Mouse (Mus musculus) stomach, postnatal 0 days (tissue): ENCODE results near the gene Gm12185. TPM values are rescaled to one million over a fixed set of nuclear protein-coding genes. Genes with fewer than 3 reads are reported as not detected.
A peak's percentile ranks its signal among the peaks of the same experiment; 100 is the strongest.

Experiments used
- ATAC-seq: fragments of 200-750 bp; cut with Nextera tagmentation; 2 replicates; pipeline ENCODE4 v1.8.0; 2017; ENCODE audit not compliant: low FRiP score, low TSS enrichment
- DNase-seq: peaks from one replicate; pipeline ENCODE4 v3.0.0-alpha.2; 2016; ENCODE audit warnings: low spot score
- H3K27ac ChIP-seq: fragments of 300-500 bp; sonication (generic); replicated peaks from 2 replicates; pipeline ENCODE4 v1.5.1; 2014; ENCODE audit warnings: mild to moderate bottlenecking, control low read depth
- H3K27me3 ChIP-seq: fragments of 300-500 bp; sonication (generic); 2 replicates; pipeline ENCODE4 v1.6.1; 2014; ENCODE audit warnings: low read length; ENCODE audit not compliant: control insufficient read depth, insufficient read depth
- H3K36me3 ChIP-seq: fragments of 300-500 bp; sonication (generic); 2 replicates; pipeline ENCODE4 v1.6.1; 2014; ENCODE audit warnings: low read length, mixed read lengths; ENCODE audit not compliant: control insufficient read depth, insufficient read depth
- H3K4me1 ChIP-seq: fragments of 300-500 bp; sonication (generic); replicated peaks from 2 replicates; pipeline ENCODE4 v1.6.1; 2014; ENCODE audit warnings: antibody characterized with exemption; ENCODE audit not compliant: control insufficient read depth, insufficient read depth
- H3K4me2 ChIP-seq: fragments of 300-500 bp; sonication (generic); replicated peaks from 2 replicates; pipeline ENCODE4 v1.6.1; 2014; ENCODE audit warnings: low read depth, mild to moderate bottlenecking, control low read depth, moderate library complexity
- H3K4me3 ChIP-seq: fragments of 300-500 bp; sonication (generic); 2 replicates; pipeline ENCODE4 v1.5.1; 2014; ENCODE audit warnings: low read depth, low read length, control low read depth
- H3K9ac ChIP-seq: fragments of 300-500 bp; sonication (generic); 2 replicates; pipeline ENCODE4 v1.6.1; 2014; ENCODE audit warnings: mild to moderate bottlenecking, low read length, control low read depth, mixed read lengths
- H3K9me3 ChIP-seq: fragments of 300-500 bp; sonication (generic); 2 replicates; pipeline ENCODE4 v1.6.1; 2016; ENCODE audit warnings: low read length; ENCODE audit not compliant: control insufficient read depth
- CTCF ChIP-seq: IDR thresholded peaks from 2 replicates; pipeline ENCODE4 v1.5.1; 2016; ENCODE audit warnings: antibody characterized with exemption, low read depth, mild to moderate bottlenecking, moderate library complexity
- EP300 ChIP-seq: optimal IDR thresholded peaks from 2 replicates; pipeline ENCODE3; 2016; ENCODE audit warnings: antibody characterized with exemption
- WGBS: fragments of 180-500 bp; shearing (Covaris S2); extraction: QIAGEN DNeasy Blood & Tissue Kit; methylation state at CpG from one replicate; pipeline ENCODE4 v1.1.7; 2014; 5-methylcytosine and 5-hydroxymethylcytosine counted together
- polyA plus RNA-seq: library from polyadenylated mRNA; unstranded; fragments of >200 nt; fragmentation: Nextera tagmentation; extraction: Ambion mirVana; gene quantifications from 2 replicates; pipeline ENCODE4 v1.2.1, GENCODE M21; 2015

Gm12185 gene
- polyA plus RNA-seq, 1 experiment from 2014 or later: 0.01 TPM

DNA sequence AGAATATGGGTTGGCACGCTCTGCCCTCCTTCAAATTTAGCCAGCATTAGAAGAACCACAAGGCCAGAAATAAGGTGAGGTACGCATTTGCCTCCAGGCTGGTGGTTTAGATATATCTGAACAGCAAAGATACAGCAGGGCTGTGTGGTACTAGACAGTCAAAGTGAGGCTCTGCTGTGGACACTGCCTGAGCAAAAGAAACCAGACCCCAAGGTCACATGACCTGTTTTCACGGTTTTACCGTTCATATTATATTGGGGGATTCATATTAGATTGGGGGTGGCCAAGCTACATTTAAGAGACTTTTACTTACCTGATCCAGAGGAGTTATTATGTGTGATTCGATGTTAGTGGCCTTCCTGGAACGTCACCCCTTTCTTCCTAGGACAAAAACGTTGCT lies 121.2 kb downstream of the Gm12185 start:
- no peaks in the 10 kb centered on the region for H3K27me3 ChIP-seq
- no peaks in the 10 kb centered on the region for H3K9me3 ChIP-seq
- peak overlapping the region; percentile 77 for H3K9ac ChIP-seq
- ATAC-seq (no peak), DNase-seq (no peak)
- H3K4me3 ChIP-seq: peak overlapping the region; percentile 53
- WGBS: 27% methylated on average over 7 of the region's 7 CpGs
- H3K27ac ChIP-seq: peak overlapping the region; percentile 90
- peaks cover 6% of the 10 kb centered on the region; the same call in 1 of the 2 replicates for H3K4me1 ChIP-seq
- peak overlapping the region; percentile 76 for H3K4me2 ChIP-seq
- no peak for TF ChIP-seq CTCF
- no peak for TF ChIP-seq EP300
- peaks cover 6% of the 10 kb centered on the region; the same call in 1 of the 2 replicates for H3K36me3 ChIP-seq

DNA sequence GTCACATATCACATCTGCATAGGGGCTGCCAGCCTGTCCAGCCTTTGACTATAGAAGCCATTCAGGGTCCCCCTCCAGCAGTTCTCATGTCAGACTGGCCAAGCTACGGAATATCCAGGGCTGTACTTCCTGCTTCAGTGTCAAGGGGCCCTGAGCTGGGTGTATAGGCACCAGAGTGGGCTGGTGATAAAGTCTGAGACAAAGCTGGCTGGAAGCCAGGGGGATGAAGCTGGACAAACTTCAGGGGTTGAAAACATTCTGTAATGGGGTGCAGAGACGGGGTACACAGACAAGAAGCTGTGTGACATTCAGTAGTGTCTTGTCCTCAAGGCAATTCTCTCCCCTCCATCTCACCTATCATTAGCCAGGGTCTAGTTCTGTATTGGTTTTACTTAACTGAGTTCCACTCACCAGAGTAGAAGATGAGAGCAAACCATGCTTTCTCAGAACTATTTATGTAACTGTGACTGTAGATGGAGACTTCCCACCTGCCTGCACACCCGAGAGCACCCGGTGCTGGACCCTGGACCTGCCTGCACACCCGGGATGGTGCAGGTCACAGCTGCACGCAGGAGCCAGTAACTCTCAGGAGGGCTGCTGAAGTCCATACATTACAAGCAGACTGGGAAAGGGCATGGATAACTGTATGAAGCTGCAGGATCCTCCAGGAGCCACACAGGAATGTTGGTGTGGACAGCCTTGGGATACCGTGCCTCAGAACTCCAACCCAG lies 122.5 kb downstream of the Gm12185 start:
- H3K27me3 ChIP-seq: no peaks in the 10 kb centered on the region
- peaks cover 6% of the 10 kb centered on the region; the same call in 1 of the 2 replicates for H3K36me3 ChIP-seq
- TF ChIP-seq EP300 (no peak), CTCF (no peak)
- peaks cover 6% of the 10 kb centered on the region; the same call in 1 of the 2 replicates for H3K4me1 ChIP-seq
- peak overlapping the region; percentile 55 for H3K9ac ChIP-seq
- ATAC-seq: 0 out of 2 replicates have a peak, but pooled peaks have one; percentile 30
- WGBS: 33% methylated on average over 7 of the region's 7 CpGs
- peak overlapping the region; percentile 76 for H3K4me2 ChIP-seq
- peak; percentile 35 for DNase-seq
- H3K4me3 ChIP-seq: peak overlapping the region; percentile 53
- H3K9me3 ChIP-seq: no peaks in the 10 kb centered on the region
- H3K27ac ChIP-seq: 0 out of 2 replicates have a peak overlapping the region, but pooled peaks have one; percentile 30

DNA sequence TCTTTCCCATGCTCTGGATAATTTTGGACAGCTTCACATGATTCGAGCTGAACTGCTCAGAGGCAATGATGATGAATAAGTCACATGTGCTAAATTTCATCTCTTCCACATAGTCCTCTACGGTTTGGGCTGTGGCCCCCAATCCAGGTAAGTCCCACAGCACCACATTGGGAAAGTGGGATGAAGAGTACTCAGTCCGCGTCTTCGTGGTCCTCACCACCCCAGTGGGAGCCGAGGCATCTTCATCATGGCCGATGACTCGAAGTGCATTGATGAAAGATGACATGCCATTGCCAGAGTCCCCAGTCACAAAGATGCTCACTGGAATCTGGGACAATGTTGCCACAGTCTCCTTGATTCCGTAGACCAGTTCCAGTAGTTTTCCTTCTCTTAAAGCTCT lies 125.5 kb downstream of the Gm12185 start:
- no peak overlapping the region for H3K9ac ChIP-seq
- no peak overlapping the region for H3K27ac ChIP-seq
- no peak for TF ChIP-seq CTCF
- TF ChIP-seq EP300: no peak
- H3K36me3 ChIP-seq: peaks cover 6% of the 10 kb centered on the region; the same call in 1 of the 2 replicates
- DNase-seq: no peak
- ATAC-seq: no peak
- H3K9me3 ChIP-seq: no peaks in the 10 kb centered on the region
- no peak overlapping the region for H3K4me3 ChIP-seq
- H3K27me3 ChIP-seq: no peaks in the 10 kb centered on the region
- WGBS: 92% methylated on average over 9 of the region's 9 CpGs
- H3K4me1 ChIP-seq: peaks cover 2% of the 10 kb centered on the region; the same call in 1 of the 2 replicates
- no peak overlapping the region for H3K4me2 ChIP-seq

DNA sequence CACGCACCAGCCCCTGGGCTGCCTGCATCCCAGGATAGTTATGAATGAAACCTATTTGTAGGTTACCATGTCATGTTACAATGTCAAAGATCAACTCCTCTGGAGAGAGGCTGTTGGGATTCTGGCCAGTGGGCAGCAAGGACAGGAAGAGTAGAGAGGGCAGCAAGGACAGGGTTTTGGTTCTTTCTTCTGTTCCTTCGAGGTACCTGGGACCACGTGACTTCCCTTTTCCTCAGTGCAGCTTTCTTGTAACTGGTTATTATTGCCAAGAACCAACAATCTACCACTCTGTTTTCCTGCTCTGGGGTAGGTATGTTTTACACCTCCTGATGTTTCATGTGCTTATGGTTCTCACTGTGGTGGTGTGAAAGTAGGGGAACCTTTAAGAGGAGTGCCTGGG lies 128.2 kb downstream of the Gm12185 start:
- no peak for TF ChIP-seq EP300
- TF ChIP-seq CTCF: no peak
- no peak overlapping the region for H3K9ac ChIP-seq
- H3K4me3 ChIP-seq: no peak overlapping the region
- H3K27ac ChIP-seq: no peak overlapping the region
- no peak for ATAC-seq
- 82% methylated on average over 3 of the region's 3 CpGs for WGBS
- no peaks in the 10 kb centered on the region for H3K27me3 ChIP-seq
- H3K9me3 ChIP-seq: no peaks in the 10 kb centered on the region
- H3K4me2 ChIP-seq: no peak overlapping the region
- peaks cover 6% of the 10 kb centered on the region; the same call in 1 of the 2 replicates for H3K36me3 ChIP-seq
- no peaks in the 10 kb centered on the region for H3K4me1 ChIP-seq
- no peak for DNase-seq

DNA sequence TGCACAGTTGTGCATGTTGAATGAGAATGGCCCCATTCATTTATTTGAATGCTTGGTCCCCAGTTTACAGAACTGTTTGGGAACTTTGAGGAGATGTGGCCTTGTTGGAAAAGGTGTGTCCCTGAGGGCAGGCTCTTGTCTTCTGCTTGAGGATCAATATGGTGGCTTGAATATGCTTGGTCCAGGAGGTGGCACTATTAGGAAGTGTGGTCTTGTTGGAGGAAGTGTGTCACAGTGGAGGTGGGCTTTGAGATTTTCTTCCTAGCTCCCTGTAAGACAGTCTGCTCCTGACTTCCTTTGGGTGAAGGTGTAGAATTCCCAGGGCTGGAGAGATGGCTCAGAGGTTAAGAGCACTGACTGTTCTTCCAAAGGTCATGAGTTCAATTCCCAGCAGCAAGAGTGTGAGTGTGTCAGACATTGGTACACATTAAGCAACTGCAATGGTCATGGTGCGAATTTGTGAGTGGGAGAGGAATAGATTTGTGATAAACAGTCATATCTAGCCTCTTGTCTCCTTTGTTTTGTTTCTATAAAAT lies 129.2 kb downstream of the Gm12185 start:
- H3K36me3 ChIP-seq: peaks cover 6% of the 10 kb centered on the region; the same call in 1 of the 2 replicates
- ATAC-seq (no peak), DNase-seq (no peak)
- H3K9me3 ChIP-seq: no peaks in the 10 kb centered on the region
- TF ChIP-seq EP300: no peak
- 0 out of 2 replicates have a peak, but pooled peaks have one; percentile 13 for TF ChIP-seq CTCF
- no peaks in the 10 kb centered on the region for H3K27me3 ChIP-seq
- WGBS: 88% methylated on average over 1 of the region's 1 CpGs
- no peak overlapping the region for H3K27ac ChIP-seq
- no peak overlapping the region for H3K9ac ChIP-seq
- no peaks in the 10 kb centered on the region for H3K4me1 ChIP-seq
- H3K4me3 ChIP-seq: no peak overlapping the region
- H3K4me2 ChIP-seq: no peak overlapping the region

DNA sequence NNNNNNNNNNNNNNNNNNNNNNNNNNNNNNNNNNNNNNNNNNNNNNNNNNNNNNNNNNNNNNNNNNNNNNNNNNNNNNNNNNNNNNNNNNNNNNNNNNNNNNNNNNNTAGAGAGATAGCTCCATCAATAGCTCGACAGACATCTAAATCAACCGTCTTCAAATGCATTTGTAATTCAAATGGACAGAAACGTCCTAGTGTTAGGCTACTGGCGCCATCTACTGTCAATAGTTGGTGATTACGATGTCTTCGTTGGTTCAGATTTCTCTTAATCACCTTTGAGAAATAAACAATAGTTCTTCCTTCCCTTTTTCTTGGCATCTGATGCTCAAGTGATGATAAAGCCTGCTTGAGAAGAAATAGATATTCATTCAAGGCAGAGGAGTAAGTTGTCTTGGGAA lies 133.0 kb downstream of the Gm12185 start:
- Histone ChIP-seq H3K27ac (no peak overlapping the region), H3K9ac (no peak overlapping the region), H3K4me3 (no peak overlapping the region), H3K4me1 (no peaks in the 10 kb centered on the region), H3K27me3 (no peaks in the 10 kb centered on the region), H3K36me3 (no peaks in the 10 kb centered on the region), H3K4me2 (peak overlapping the region; percentile 78; the same call in 1 of the 2 replicates), H3K9me3 (no peaks in the 10 kb centered on the region)
- ATAC-seq: no peak
- TF ChIP-seq EP300 (no peak), CTCF (peak; percentile 94)
- WGBS: 0% methylated on average over 6 of the region's 6 CpGs
- DNase-seq: peak; percentile 44

Other genes with a start within 250 kb of the Gm12185 start
- 524 and 529 TPM in 2 replicates for gene Rack1, start 191.9 kb downstream of the Gm12185 start, polyA plus RNA-seq
- gene Trim41, start 174.9 kb downstream of the Gm12185 start, polyA plus RNA-seq: 3.6 and 4.0 TPM in 2 replicates
- gene Trim7, start 166.1 kb downstream of the Gm12185 start, polyA plus RNA-seq: 3.0 and 3.4 TPM in 2 replicates
- 5.0 and 7.3 TPM in 2 replicates for gene Gm12184, start 165.6 kb downstream of the Gm12185 start, polyA plus RNA-seq
- gene Irgm1, start 120.5 kb downstream of the Gm12185 start, polyA plus RNA-seq: 12.8 and 14.4 TPM in 2 replicates
- gene Gm5431, start 90.0 kb downstream of the Gm12185 start, polyA plus RNA-seq: 0.22 and 0.33 TPM in 2 replicates
- 4.3 and 4.7 TPM in 2 replicates for gene Psme2b, start 46.0 kb downstream of the Gm12185 start, polyA plus RNA-seq
- gene Olfr56, start 13.3 kb downstream of the Gm12185 start, polyA plus RNA-seq: 0.15 and 0.16 TPM in 2 replicates
- gene 9930111J21Rik1, start 12.8 kb downstream of the Gm12185 start, polyA plus RNA-seq: 0.34 and 0.48 TPM in 2 replicates
- gene Tgtp1, start 1.9 kb upstream of the Gm12185 start, polyA plus RNA-seq: 3.0 and 3.6 TPM in 2 replicates
- gene 9930111J21Rik2, start 59.0 kb upstream of the Gm12185 start, polyA plus RNA-seq: 0.40 and 0.46 TPM in 2 replicates
- gene Tgtp2, start 72.0 kb upstream of the Gm12185 start, polyA plus RNA-seq: 0.69 and 1.2 TPM in 2 replicates
- gene Ifi47, start 84.4 kb upstream of the Gm12185 start, polyA plus RNA-seq: 10.1 and 12.7 TPM in 2 replicates
- 0.11 TPM in 1 of 2 replicates, not detected in the other for gene Olfr1396, start 122.6 kb upstream of the Gm12185 start, polyA plus RNA-seq
- not detected in 2 replicates for gene Olfr1395, start 150.0 kb upstream of the Gm12185 start, polyA plus RNA-seq
- not detected in 2 replicates for gene Olfr1394, start 162.2 kb upstream of the Gm12185 start, polyA plus RNA-seq
- 0.31 and 0.44 TPM in 2 replicates for gene Btnl9, start 194.9 kb upstream of the Gm12185 start, polyA plus RNA-seq
- gene Zfp62, start 211.1 kb upstream of the Gm12185 start, polyA plus RNA-seq: 9.9 and 10.0 TPM in 2 replicates